Mouse (Mus musculus): ENCODE results near the gene Ppp2r3c.
"Not testable (repeated sequence)": the region's sequence is repeated elsewhere in the genome, so short reads cannot be mapped to it uniquely, and the experiment has no call there.

Gene Ppp2r3c

GRCm38 (mm10) chr12:55263385-55263784 lies 39.4 kb downstream of the Ppp2r3c start:
- DNase-seq: not testable (repeated sequence)

GRCm38 (mm10) chr12:55261950-55262349 lies 40.8 kb downstream of the Ppp2r3c start:
- not testable (repeated sequence) for DNase-seq

GRCm38 (mm10) chr12:55242243-55242642 lies 60.6 kb downstream of the Ppp2r3c start:
- DNase-seq: not testable (repeated sequence)

- DNase-seq: not testable (repeated sequence)
Observed at GRCm38 (mm10) chr12:55230520-55230861, 72.3 kb downstream of the Ppp2r3c start.

- not testable (repeated sequence) for DNase-seq
Observed at GRCm38 (mm10) chr12:55229626-55230519, 72.9 kb downstream of the Ppp2r3c start, which contains the start of gene Srp54c. Gene Srp54c (plus strand): TSS chr12:55230168.
